ENCODE assay signal across 8 mouse cellular contexts in the genomic region with DNA sequence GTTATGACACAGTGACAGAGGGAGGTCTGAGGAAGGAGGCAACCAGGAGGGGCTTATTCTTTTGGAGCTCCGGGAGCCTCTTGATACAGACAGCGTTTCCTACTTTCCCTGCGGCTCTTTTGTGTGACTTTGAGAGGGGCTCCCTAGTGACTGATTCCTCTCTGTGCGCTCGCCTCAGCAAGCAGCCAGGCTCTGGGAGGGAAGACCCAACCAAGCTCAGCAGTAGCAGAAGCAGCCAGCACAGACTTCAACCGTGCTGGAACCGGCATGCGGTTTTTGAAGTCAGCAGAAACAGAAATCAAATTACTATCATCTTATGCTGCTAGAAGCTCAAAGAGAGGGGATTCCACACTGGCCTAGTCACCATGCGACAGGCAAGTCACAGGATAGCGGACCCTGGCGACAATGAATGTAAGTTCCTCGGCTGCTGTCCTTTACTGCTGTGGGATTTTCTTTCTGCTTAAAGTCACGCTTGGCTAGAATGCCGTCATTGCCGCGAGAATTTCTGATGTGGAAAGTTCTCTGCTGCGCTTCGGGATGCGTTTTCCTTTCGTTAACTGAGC. TPM values are rescaled to one million over a fixed set of nuclear protein-coding genes. Genes with fewer than 3 reads are reported as not detected.
A peak's percentile ranks its signal among the peaks of the same experiment; 100 is the strongest.
DNase-seq lines count a peak whose midpoint lies in the region; ATAC-seq and TF ChIP-seq lines count a peak whose summit lies in the region.

A gene (plus strand): TSS at position 22 of the 563 bp plus-strand sequence.

- no peaks in the 10 kb centered on the region for H3K36me3 ChIP-seq in heart, embryonic 12.5 days
- H3K36me3 ChIP-seq in E14TG2a.4 (ENCODE audit: insufficient read depth, low read length): no peaks in the 10 kb centered on the region
- no peaks in the 10 kb centered on the region for H3K36me3 ChIP-seq in stomach, embryonic 14.5 days (ENCODE audit: control insufficient read depth, insufficient read depth, low read length)

- ATAC-seq in heart, embryonic 12.5 days (ENCODE audit: insufficient number of reproducible peaks, low FRiP score): peak; percentile 34; the same call in 1 of the 2 replicates
- ATAC-seq in stomach, embryonic 14.5 days (ENCODE audit: insufficient number of reproducible peaks, insufficient read depth, low FRiP score, low read depth): no peak; the same call in 1 of the 2 replicates

- TF ChIP-seq CTCF in E14TG2a.4 (conservative IDR thresholded peaks at IDR 0.05; ENCODE audit: low read length): no peak
- TF ChIP-seq CTCF in embryonic fibroblast, embryonic 13.5 days (IDR thresholded peaks at IDR 0.05; ENCODE audit: borderline replicate concordance, insufficient read depth, low read length): no peak; the same call in 1 of the 2 replicates

- peak; percentile 48 for TF ChIP-seq POLR2A in embryonic fibroblast, embryonic 13.5 days (IDR thresholded peaks at IDR 0.05; ENCODE audit: low read depth, low read length)

- peaks cover 12% of the 10 kb centered on the region for H3K4me1 ChIP-seq in heart, embryonic 12.5 days (replicated peaks)
- H3K4me1 ChIP-seq in E14TG2a.4 (replicated peaks; ENCODE audit: low read depth, low read length): peaks cover 8% of the 10 kb centered on the region; the same call in 1 of the 2 replicates
- peaks cover 2% of the 10 kb centered on the region; the same call in 1 of the 2 replicates for H3K4me1 ChIP-seq in embryonic fibroblast, embryonic 13.5 days (ENCODE audit: control insufficient read depth, insufficient read depth, low read length)
- H3K4me1 ChIP-seq in stomach, embryonic 14.5 days (ENCODE audit: control insufficient read depth, insufficient read depth, low read length): no peaks in the 10 kb centered on the region

- H3K27me3 ChIP-seq in heart, embryonic 12.5 days (replicated peaks): peaks cover 12% of the 10 kb centered on the region; the same call in 1 of the 2 replicates
- peaks cover 18% of the 10 kb centered on the region for H3K27me3 ChIP-seq in E14TG2a.4 (ENCODE audit: insufficient read depth, low read length)
- H3K27me3 ChIP-seq in stomach, embryonic 14.5 days (ENCODE audit: control insufficient read depth, insufficient read depth, low read length): no peaks in the 10 kb centered on the region

- no peak within 1 kb of the TSS for H3K27ac ChIP-seq in heart, embryonic 12.5 days (ENCODE audit: poor library complexity, severe bottlenecking)
- H3K27ac ChIP-seq in embryonic fibroblast, embryonic 13.5 days (ENCODE audit: insufficient read depth, low read length): peak within 1 kb of the TSS; percentile 60
- no peak within 1 kb of the TSS for H3K27ac ChIP-seq in stomach, embryonic 14.5 days (ENCODE audit: low read length)

- peak within 1 kb of the TSS; percentile 75 for H3K4me2 ChIP-seq in heart, embryonic 12.5 days
- H3K4me2 ChIP-seq in stomach, embryonic 14.5 days (replicated peaks; ENCODE audit: low read depth, low read length): peak within 1 kb of the TSS; percentile 58

- peak within 1 kb of the TSS; percentile 63 for H3K9ac ChIP-seq in heart, embryonic 12.5 days
- H3K9ac ChIP-seq in stomach, embryonic 14.5 days (replicated peaks; ENCODE audit: low read depth, low read length): peak within 1 kb of the TSS; percentile 36; the same call in 1 of the 2 replicates

- intact Hi-C loops in heart, postnatal 25 days (cut with DNase I): loop anchor here (5.0 kb wide), 1 partner anchor 864 kb away; no protein-coding TSS in a partner anchor

- H3K9me3 ChIP-seq in heart, embryonic 12.5 days (replicated peaks): no peaks in the 10 kb centered on the region
- H3K9me3 ChIP-seq in E14TG2a.4 (ENCODE audit: low read length): peaks cover 8% of the 10 kb centered on the region; the same call in 1 of the 2 replicates
- no peaks in the 10 kb centered on the region for H3K9me3 ChIP-seq in stomach, embryonic 14.5 days (ENCODE audit: control insufficient read depth, low read depth, low read length)

- WGBS in heart, embryonic 12.5 days: 2% methylated on average over 20 of the region's 20 CpGs
- WGBS in stomach, embryonic 14.5 days: 2% methylated on average over 20 of the region's 20 CpGs

- H3K4me3 ChIP-seq in heart, embryonic 12.5 days: peak within 1 kb of the TSS; percentile 48
- peak within 1 kb of the TSS; percentile 13; the same call in 1 of the 2 replicates for H3K4me3 ChIP-seq in E14TG2a.4 (replicated peaks; ENCODE audit: low read length)
- peak within 1 kb of the TSS; percentile 58 for H3K4me3 ChIP-seq in embryonic fibroblast, embryonic 13.5 days (ENCODE audit: insufficient read depth, low read length)
- H3K4me3 ChIP-seq in stomach, embryonic 14.5 days (ENCODE audit: low read depth, low read length): peak within 1 kb of the TSS; percentile 34

- DNase-seq in heart, postnatal 25 days (ENCODE audit: low spot score): no peak
- peak; percentile 33 for DNase-seq in induced T-regulatory cell, adult 2 months (ENCODE audit: low read depth)
- DNase-seq in lung, postnatal 10 days: peak; percentile 20
- DNase-seq in cerebellum, adult 11-12 months: no peak

RNA-seq across cellular contexts. Expression of the gene that starts here (rescaled TPM):
- polyA plus RNA-seq in heart, embryonic 12.5 days (2016; fragmentation: Nextera tagmentation; extraction: Ambion mirVana): 1.4 TPM in 2 replicates
- total RNA-seq in heart, postnatal 25 days (2021): under 1 TPM; 0.75 to 0.78 TPM
- polyA plus RNA-seq in embryonic fibroblast, embryonic 13.5 days (2011; ENCODE audit: insufficient read length, low read depth, missing spikeins): 10.6 and 27.1 TPM in 2 replicates
- 0.62 and 0.90 TPM in 2 replicates for polyA plus RNA-seq in stomach, embryonic 14.5 days (2014; fragmentation: Nextera tagmentation; extraction: Ambion mirVana)

Comparison
In these comparisons a context has a peak if more than half of its experiments do, and no peak if none do; other contexts are left out.
1. DNase-seq: peak in induced T-regulatory cell, adult 2 months (single experiment) and lung, postnatal 10 days (single experiment); none in heart, postnatal 25 days (single experiment) and cerebellum, adult 11-12 months (single experiment).
2. Peak in every context shown above with its lines, with median percentiles within 50 percentile points of each other: H3K4me3 ChIP-seq.